18 mouse cellular contexts compared by ENCODE assay signal in genomic region chr4:34429003-34429402, GRCm38 (mm10).
DNase-seq lines count a peak whose midpoint lies in the region; ATAC-seq and TF ChIP-seq lines count a peak whose summit lies in the region.
"Had no signal": no experiment of that assay in that cellular context is flagged by ENCODE, and none has a peak within 500 bp of the region (broad histone marks: within the 10 kb centered on the region; RNA-seq: fewer than 3 reads in every experiment).

No protein-coding gene starts in this region.

- no peak for TF ChIP-seq CTCF in lung, adult 2 months (IDR thresholded peaks at IDR 0.05; ENCODE audit: insufficient read depth, low read length)

- ATAC-seq in CD4-positive, CD25-positive, alpha-beta regulatory T cell, adult 4 months, result peak; percentile 32
- peak; percentile 58 for ATAC-seq in inflammation-experienced regulatory T-cells, adult 6 months
- ATAC-seq: forebrain, embryonic 13.5 days; forebrain, embryonic 16.5 days; intestine, embryonic 15.5 days had no signal

- no peaks in the 10 kb centered on the region for H3K4me1 ChIP-seq in lung, adult 2 months (ENCODE audit: control insufficient read depth, insufficient read depth, low read length)
- H3K4me1 ChIP-seq: forebrain, embryonic 10.5 days; forebrain, embryonic 13.5 days; hindbrain, embryonic 10.5 days; hindbrain, embryonic 13.5 days; intestine, embryonic 15.5 days had no signal

- 39% methylated on average over 4 of the region's 4 CpGs for WGBS in lung, adult 2 months

- no peak overlapping the region for H3K4me3 ChIP-seq in lung, adult 2 months (replicated peaks; ENCODE audit: extremely low read depth, low read depth, low read length)
- H3K4me3 ChIP-seq: forebrain, embryonic 10.5 days; forebrain, embryonic 13.5 days; heart, embryonic 15.5 days; hindbrain, embryonic 10.5 days; hindbrain, embryonic 13.5 days; intestine, embryonic 15.5 days had no signal

- DNase-seq in lung, postnatal 10 days, result peak; percentile 3
- no peak for DNase-seq in lung, adult 2 months
- no peak for DNase-seq in frontal cortex, postnatal 25 days (ENCODE audit: low spot score in 2 of 2)
- DNase-seq in kidney, postnatal 14 days, result no peak
- DNase-seq: adrenal gland, postnatal 10 days; adrenal gland, postnatal 36 days; gastrocnemius, postnatal 10 days; gastrocnemius, postnatal 36 days; kidney, adult 11 months had no signal

- TF ChIP-seq POLR2A in lung, adult 2 months (IDR thresholded peaks at IDR 0.05; ENCODE audit: borderline replicate concordance, extremely low read depth, low read depth, low read length), result no peak
